Mouse (Mus musculus): Measurements from ENCODE around the gene Rin1. TPM values are rescaled to one million over a fixed set of nuclear protein-coding genes. Genes with fewer than 3 reads are reported as not detected.
A peak's percentile ranks its signal among the peaks of the same experiment; 100 is the strongest.

Rin1 gene
- total RNA-seq, 2 experiments from 2014 or later: 1.3 to 2.1 TPM

- no peak for DNase-seq
Observed at GRCm38 (mm10) chr19:5094746-5095417, 44.6 kb downstream of the Rin1 start.

GRCm38 (mm10) chr19:5095887-5096474, 45.7 kb downstream of the Rin1 start:
- DNase-seq: no peak

GRCm38 (mm10) chr19:5097521-5098362, 47.5 kb downstream of the Rin1 start:
- DNase-seq: no peak

DNA sequence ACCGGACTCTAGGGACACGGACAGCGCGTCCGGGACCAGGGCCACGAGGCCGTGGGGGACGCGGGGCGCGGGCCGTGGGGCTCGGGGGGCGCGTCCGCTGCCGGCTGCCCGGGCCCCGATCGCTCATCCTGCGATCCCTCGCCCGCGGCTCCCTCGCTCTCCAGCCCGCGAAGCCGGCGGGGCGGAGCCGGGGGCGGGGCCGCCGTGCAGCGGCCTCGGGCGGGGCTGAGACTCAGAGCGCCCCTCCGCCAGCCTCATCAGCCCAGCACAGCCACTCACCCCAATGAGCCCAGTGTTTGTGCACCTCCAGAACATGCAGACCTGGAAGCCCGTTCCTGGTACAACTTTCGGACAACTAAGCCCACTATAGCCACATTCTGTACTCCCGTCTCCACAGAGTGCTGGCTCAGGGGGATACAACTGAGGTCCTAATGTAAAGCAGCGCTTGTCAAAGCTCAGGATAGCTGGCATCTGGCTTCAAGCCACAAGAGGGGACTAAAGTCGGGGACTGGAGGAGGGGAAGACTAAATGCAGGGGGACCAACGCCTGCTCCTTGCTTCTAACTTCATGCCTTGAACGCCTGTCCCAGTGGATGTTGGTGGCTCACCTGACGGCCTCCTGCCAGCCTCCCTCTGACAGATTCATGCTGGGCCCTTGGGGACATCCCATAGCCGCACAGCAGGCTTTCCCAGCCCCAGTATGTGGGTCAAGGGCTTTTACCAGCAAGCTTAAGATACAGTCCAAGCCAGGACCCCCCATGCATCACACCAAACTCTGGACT, 48.3 kb downstream of the Rin1 start, which contains the start of gene Cnih2:
Cnih2 (minus strand) TSS at position 159 of the 781 bp plus-strand sequence.
- DNase-seq: peak; percentile 64

DNA sequence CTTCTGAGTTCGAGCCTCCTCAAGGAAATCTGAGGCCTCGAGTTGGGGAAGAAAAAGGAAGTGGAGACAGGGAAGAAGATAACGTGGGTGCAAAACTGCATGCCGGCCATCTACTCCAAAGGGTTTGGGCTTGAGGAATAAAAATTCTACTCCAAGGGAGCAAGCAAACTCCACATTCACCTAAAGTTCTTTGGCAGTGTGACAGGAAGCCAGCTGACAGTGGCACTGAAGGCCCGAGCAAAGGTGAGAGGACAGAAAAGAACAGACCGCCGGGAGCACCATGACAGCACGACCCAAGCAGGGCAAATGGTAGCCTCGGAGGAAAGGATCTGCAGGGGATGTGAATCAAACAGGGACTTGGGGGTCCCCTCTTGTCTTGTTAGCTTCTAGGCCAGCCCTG, 55.8 kb downstream of the Rin1 start:
- no peak for DNase-seq

Other genes starting within 250 kb of the Rin1 start
- 1 to 10 TPM; 8.9 to 9.4 TPM for gene Gm21992, start 238.9 kb upstream of the Rin1 start, total RNA-seq (2021)
- gene Rbm14, start 238.8 kb upstream of the Rin1 start, total RNA-seq (2021): 10 to 100 TPM; 11.1 to 11.2 TPM
- gene Ccs, start 211.1 kb upstream of the Rin1 start, total RNA-seq (2021): 10 to 100 TPM; 26.3 to 27.1 TPM
- gene Ccdc87, start 211.1 kb upstream of the Rin1 start, total RNA-seq (2021): not detected
- gene Ctsf, start 195.4 kb upstream of the Rin1 start, total RNA-seq (2021): 10 to 100 TPM; 28.4 to 41.6 TPM
- gene Actn3, start 172.6 kb upstream of the Rin1 start, total RNA-seq (2021): 1,000 to 10,000 TPM; 7,181 to 7,860 TPM
- gene Zdhhc24, start 171.8 kb upstream of the Rin1 start, total RNA-seq (2021): 1 to 10 TPM; 2.4 to 2.8 TPM
- gene Bbs1, start 143.9 kb upstream of the Rin1 start, total RNA-seq (2021): 1 to 10 TPM; 1.6 to 2.6 TPM
- 10 to 100 TPM; 15.6 to 23.4 TPM for gene Dpp3, start 122.2 kb upstream of the Rin1 start, total RNA-seq (2021)
- gene Peli3, start 107.4 kb upstream of the Rin1 start, total RNA-seq (2021): 1 to 10 TPM in 1 of 2 experiments, under 1 TPM in 1; 0.87 to 1.2 TPM
- 10 to 100 TPM; 57.6 to 59.6 TPM for gene Mrpl11, start 88.3 kb upstream of the Rin1 start, total RNA-seq (2021)
- not detected for gene Npas4, start 60.2 kb upstream of the Rin1 start, total RNA-seq (2021)
- 10 to 100 TPM in 1 of 2 experiments, 1 to 10 TPM in 1; 7.9 to 11.6 TPM for gene Slc29a2, start 26.6 kb upstream of the Rin1 start, total RNA-seq (2021)
- 10 to 100 TPM; 17.9 to 20.1 TPM for gene B4gat1, start 11.7 kb upstream of the Rin1 start, total RNA-seq (2021)
- gene AC124502.3, start 11.6 kb upstream of the Rin1 start, total RNA-seq (2021): 1 to 10 TPM in 1 of 2 experiments, under 1 TPM in 1; 0.26 to 1.4 TPM
- gene Brms1, start 9.1 kb upstream of the Rin1 start, total RNA-seq (2021): 10 to 100 TPM; 11.6 to 12.6 TPM
- gene Cd248, start 17.6 kb downstream of the Rin1 start, total RNA-seq (2021): 10 to 100 TPM; 13.8 to 23.3 TPM
- not detected for gene Tmem151a, start 35.0 kb downstream of the Rin1 start, total RNA-seq (2021)
- 10 to 100 TPM; 38.1 to 47.5 TPM for gene Yif1a, start 38.1 kb downstream of the Rin1 start, total RNA-seq (2021)
- not detected for gene Cnih2, start 48.0 kb downstream of the Rin1 start, total RNA-seq (2021)
- gene Rab1b, start 56.6 kb downstream of the Rin1 start, total RNA-seq (2021): 100 to 1,000 TPM; 113 to 127 TPM
- gene Klc2, start 68.1 kb downstream of the Rin1 start, total RNA-seq (2021): 10 to 100 TPM; 51.9 TPM
- 1 to 10 TPM; 5.6 to 6.5 TPM for gene Pacs1, start 222.6 kb downstream of the Rin1 start, total RNA-seq (2021)
- gene Sf3b2, start 245.0 kb downstream of the Rin1 start, total RNA-seq (2021): 10 to 100 TPM; 65.4 to 69.5 TPM
- not detected for gene Gal3st3, start 247.8 kb downstream of the Rin1 start, total RNA-seq (2021)